Mouse (Mus musculus): Measurements from ENCODE around the gene Crlf3.
"Not testable (repeated sequence)": the region's sequence is repeated elsewhere in the genome, so short reads cannot be mapped to it uniquely, and the experiment has no call there.

The Crlf3 gene

DNA sequence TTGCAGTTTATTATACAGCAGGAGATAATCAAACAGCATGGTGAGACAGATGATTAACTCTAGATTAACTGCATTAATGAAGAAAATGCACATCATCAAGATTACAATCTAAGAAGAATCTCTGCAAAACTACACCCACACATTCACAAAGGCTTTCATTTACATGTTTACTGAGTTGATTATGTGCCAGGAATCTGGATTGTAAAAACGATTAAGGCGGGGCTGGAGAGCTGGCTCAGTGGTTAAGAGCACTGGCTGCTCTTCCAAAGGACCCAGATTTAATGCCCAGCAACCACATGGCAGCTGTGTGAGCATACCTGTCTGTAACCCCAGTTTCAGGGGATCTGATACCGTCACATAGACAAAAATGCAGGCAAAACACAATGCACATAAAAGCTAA lies 11.0 kb downstream of the Crlf3 start:
- DNase-seq (ENCODE audit: extremely low read depth, insufficient read length, low spot score): no peak

DNA sequence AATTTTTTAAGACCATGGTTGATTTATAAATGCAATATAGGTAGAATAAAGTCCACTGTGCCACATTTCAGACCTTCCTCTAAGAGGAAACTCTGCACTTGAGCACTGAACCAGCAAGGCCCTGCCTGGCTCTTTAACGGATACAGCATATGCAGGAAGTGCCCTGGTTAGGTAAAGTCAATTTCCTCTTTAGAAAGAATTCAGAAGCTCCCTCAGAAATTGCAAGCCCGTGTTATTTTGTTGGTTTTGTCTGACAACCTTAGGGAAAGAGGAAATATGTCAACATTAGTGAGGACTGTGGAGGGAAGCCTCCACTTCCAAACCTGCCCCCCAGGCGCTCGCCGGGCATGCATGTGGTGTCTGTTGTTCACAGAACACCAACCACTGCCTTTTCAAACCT lies 13.2 kb downstream of the Crlf3 start:
- DNase-seq (ENCODE audit: extremely low read depth, insufficient read length, low spot score): no peak

DNA sequence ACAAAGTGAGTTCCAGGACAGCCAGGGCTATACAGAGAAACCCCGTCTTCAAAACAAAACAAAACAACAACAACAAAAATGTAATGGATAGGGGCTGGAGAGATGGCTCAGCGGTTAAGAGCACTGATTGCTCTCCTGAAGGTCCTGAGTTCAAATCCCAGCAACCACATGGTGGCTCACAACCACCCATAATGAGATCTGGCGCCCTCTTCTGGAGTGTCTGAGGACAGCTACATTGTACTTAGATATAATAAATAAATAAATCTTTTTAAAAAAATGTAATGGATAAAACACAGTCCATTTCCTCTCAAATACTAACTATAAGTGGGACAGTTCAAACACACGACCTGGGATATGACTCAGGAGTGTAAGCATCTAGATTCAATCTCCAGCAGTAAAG lies 14.4 kb downstream of the Crlf3 start:
- not testable (repeated sequence) for DNase-seq (ENCODE audit: extremely low read depth, insufficient read length, low spot score)

DNA sequence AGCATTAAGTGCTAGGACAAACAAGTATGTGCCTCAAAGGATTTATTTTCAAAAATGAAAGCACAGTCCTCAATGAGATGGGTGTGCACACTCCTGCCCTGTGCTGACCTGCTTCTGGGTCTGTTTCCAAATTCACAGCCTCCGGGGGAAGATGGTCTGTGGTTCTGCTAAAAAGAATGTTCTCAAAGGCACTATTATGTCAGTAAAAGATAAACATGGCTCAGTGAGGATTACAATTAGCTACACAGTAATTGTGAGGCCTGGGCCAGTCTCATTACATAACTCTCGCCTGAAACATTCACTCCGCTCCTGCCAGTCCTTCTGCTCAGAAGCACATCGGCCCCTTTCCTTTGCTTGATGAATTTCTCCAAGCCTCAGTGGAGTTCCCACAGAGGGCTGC lies 18.6 kb downstream of the Crlf3 start:
- no peak for DNase-seq (ENCODE audit: extremely low read depth, insufficient read length, low spot score)

DNA sequence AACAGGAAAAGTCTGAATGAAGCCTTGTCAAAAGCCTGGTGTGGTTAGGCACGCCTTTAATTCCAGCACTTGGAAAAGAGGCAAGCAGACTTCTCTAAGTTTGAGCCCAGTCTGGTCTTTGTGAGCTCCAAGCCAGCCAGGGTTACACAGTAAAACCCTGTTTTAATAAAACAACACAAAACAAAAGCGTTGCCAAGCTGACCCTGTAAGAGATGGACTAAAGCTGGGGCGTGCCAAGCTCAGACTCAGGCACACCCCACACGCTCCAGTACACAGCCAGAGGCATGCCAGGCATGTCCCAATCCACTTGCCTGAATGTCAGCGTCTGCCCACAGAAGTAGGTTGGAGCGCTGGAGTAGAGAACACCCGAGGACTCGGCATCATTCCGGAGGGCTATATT lies 24.6 kb downstream of the Crlf3 start:
- DNase-seq (ENCODE audit: extremely low read depth, insufficient read length, low spot score): no peak

DNA sequence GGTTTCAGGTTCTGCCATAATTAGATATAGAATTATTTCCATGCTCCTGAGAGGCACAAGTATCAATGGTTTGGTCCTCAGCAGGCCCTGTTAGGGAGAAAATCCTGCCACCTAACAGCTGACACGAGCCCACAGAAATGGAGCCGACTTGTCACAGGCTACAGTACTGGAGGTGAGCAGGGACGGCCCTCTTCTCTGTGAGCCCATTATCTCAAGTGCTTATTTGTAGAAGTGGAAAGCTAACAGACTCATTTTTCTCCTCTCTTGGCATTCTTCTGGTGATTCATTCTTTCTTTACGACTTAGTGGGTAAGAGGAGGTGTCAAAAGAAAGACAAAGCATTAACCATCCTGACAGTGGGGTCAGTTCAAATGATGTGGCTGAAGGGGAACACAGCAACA lies 26.1 kb downstream of the Crlf3 start:
- DNase-seq (ENCODE audit: extremely low read depth, insufficient read length, low spot score): no peak

DNA sequence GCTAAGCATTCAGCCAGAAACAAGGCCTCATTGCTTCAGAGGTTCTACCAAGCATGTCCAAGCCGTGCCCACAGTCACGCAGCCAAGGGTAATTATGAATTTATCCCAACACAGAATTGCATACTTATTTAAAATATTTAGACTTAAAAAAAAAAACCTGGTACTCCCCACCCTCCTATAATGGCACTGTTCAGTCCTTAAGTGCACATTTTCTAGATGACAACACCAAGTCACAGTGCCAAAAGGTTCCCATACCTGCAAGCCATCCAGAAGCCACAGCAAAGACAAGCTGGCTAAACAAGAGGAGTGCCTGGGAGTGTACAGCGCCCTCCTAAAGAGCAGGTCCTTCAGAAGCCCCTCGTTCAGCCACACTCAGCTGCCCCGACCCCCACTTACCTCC lies 27.6 kb downstream of the Crlf3 start:
- no peak for DNase-seq (ENCODE audit: extremely low read depth, insufficient read length, low spot score)

DNA sequence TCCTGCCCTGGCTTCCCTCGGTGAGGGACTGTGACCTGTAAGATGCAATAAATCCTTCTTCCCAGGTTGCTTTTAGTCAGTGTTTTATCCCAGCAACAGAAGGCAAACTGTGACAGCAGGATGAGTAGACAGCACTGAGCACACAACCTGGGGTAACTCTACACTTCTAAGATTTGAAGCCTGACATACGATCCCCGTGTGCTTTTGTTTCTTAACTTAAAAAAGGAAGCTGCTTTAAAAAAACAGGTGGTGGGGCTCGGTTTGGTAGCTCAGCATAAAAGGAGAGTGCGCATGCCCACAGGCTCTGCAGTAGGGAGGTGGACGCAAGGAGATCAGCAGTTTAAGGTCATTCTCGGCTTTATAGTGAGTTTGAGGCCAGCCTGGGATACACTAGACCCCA lies 28.3 kb downstream of the Crlf3 start:
- DNase-seq (ENCODE audit: extremely low read depth, insufficient read length, low spot score): no peak

DNA sequence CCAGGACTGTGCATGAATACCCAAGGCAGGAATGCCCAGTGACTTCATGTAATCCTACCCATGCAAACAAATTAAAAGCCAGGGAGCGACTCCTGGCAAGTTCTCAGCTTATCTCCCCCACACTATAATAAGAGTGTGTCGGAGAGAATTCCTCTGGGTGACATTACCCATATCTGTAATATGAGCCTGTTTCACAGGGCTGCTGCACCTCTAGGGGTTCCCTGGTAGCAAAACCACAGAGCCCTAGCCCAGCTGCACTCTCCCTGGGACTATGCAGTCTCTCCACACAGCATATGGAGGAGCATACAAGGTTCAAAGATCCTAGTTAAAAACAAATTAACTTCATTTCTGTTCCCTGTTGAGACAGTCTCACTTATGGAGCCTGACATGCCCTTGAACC lies 30.7 kb downstream of the Crlf3 start:
- no peak for DNase-seq (ENCODE audit: extremely low read depth, insufficient read length, low spot score)

DNA sequence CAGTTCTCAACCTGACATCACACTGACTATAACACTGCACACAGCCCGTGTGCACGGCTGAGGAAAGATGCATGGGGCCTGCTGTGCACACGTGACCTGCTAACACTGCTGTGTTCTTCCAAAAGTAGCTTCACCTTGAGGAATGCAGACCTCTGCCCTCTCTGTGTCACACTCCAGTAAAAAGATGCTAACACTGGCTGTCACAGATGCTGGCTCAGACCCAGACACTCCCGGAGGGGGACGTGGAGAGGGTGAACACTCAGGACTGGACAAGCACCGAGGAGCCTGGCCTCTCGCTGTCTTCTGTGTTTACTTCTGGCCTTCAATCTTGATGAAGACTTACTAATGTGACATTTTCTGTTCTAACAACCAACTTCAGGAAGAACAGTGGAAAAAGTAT lies 33.9 kb downstream of the Crlf3 start:
- no peak for DNase-seq (ENCODE audit: extremely low read depth, insufficient read length, low spot score)

DNA sequence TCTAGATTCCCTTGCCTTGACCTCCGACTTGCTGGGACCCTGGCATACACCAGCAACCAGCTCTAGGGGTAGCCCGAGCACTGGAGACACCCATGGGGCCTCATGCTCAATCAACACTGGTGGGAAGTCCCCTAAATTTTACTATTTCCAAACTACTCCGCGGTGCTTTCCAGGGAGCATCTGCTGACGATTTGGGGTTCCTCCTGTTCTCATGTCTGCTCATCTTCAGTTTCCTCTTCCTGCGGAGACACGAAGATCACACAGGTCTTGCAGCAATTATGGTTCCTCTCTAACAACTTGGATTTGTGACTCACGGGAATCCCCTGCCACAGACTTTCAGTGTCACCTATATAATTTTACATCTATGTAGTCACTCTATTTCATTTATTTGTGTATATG lies 37.4 kb downstream of the Crlf3 start:
- no peak for DNase-seq (ENCODE audit: extremely low read depth, insufficient read length, low spot score)

DNA sequence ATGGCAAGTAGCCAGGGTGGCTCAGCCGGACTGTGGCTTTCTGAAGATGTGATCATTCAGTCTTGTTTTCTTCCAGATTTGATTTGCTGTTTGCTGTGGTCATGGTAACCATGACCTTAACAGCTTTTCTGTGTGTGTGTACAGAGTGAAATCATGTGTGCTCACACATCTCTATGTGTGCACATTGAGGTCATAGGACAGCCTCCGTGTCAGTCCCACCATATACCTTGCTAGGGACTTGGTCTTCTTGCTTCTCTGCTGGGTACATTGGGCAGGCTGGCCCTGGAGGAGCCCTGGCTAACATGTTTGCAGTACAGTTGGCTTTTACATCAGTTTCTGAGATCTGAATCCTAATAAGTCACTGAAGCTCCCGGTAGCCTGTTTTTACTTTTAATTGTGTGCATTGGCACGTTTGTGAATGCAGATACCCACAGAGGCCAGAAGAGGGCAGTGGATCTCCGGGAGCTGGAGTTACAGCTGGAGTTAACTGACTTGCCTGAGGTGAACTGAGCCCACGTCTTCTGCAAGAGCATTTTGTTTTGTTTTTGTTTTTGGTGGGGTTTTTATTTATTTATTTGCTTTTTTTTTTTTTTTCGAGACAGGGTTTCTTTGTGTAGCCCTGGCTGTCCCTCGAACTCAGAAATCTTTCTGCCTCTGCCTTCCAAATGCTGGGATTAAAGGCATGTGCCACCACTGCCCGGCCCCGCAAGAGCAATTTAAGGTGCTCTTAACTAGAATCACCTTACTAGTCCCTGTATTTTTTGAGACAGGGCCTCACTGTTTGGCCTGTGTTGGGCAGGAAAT lies 38.0 kb downstream of the Crlf3 start:
- peak; percentile 27 for DNase-seq (ENCODE audit: extremely low read depth, insufficient read length, low spot score)

DNA sequence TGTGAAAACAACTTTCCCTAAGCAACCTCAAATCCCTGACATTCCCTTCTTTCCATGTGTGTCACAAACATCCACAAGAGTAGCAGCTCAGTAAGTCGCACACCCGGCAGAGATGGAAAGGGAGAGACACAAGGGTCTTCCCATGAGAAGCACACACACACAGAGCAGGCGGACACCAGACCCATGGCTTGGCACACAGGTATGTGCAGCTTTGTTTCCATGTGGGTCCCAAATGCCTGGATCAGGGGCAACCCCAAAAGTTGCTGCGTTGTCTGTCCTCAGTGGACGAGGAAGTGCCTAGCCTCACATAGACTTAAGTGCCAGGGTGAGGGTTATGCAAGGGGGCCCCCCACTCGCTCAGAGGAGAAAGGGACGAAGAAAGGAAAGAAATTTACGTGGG lies 43.3 kb downstream of the Crlf3 start:
- no peak for DNase-seq (ENCODE audit: extremely low read depth, insufficient read length, low spot score)

DNA sequence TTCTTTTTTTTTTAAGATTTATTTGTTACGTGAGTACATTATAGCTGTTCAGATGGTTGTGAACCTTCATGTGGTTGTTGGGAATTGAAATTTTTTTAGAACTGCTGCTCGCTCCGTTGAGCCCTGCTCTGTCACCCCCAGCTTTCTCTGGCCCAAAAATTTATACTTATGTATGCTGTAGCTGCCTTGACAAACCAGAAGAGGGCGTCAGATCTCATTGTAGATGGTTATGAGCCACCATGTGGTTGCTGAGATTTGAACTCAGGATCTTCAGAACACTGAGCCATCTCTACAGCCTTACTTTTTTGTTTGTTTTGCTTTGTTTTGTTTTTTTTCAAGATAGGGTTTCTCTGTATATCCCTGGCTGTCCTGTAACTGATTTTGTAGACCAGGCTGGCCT lies 59.5 kb downstream of the Crlf3 start:
- no peak for DNase-seq (ENCODE audit: extremely low read depth, insufficient read length, low spot score)

DNA sequence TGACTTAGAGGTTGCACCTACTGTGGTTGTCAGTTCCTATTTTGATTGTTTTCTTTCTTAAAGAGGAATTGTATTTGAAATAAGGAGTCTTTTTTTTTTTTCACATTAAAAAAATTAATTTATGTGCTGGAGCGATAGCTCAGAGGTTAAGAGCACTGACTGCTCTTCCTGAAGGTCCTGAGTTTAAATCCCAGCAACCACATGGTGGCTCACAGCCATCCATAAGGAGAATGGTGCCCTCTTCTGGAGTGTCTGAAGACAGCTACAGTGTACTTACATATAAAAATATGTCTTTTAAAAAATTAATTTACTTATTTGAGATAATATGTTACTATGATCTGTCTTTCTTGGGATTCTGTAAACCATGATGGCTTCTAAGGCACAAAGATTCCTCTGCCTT lies 61.0 kb downstream of the Crlf3 start:
- DNase-seq (ENCODE audit: extremely low read depth, insufficient read length, low spot score): no peak

DNA sequence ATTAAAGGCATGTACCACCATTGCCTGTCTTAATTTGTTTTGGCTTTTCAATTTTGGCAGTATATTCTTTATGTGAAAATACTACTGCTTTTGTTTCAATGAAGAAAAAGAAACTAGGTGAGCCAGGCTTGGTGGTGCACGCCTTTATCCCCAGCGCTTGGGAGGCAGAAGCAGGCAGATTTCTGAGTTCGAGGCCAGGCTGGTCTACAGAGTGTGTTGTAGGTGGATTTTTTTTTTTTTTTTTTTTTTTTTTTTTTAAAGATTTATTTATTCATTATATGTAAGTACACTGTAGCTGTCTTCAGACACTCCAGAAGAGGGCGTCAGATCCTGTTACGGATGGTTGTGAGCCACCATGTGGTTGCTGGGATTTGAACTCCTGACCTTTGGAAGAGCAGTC lies 64.3 kb downstream of the Crlf3 start:
- DNase-seq (ENCODE audit: extremely low read depth, insufficient read length, low spot score): not testable (repeated sequence)
